Mouse (Mus musculus) testis, adult 2 months (tissue): ENCODE data around the gene 4930447C04Rik.

Source experiments
- CTCF ChIP-seq: fragments of 200-500 bp; IDR thresholded peaks from 2 replicates; pipeline ENCODE4 v1.5.1; 2012; ENCODE audit warnings: low read depth, mild to moderate bottlenecking, inconsistent platforms, low read length, moderate library complexity; ENCODE audit not compliant: control insufficient read depth, insufficient read depth, insufficient replicate concordance
- POLR2A ChIP-seq: fragments of 200-500 bp; IDR thresholded peaks from 2 replicates; pipeline ENCODE4 v1.6.1; 2012; ENCODE audit warnings: low read depth, mild to moderate bottlenecking, inconsistent platforms, low read length, moderate library complexity; ENCODE audit not compliant: control insufficient read depth

DNA sequence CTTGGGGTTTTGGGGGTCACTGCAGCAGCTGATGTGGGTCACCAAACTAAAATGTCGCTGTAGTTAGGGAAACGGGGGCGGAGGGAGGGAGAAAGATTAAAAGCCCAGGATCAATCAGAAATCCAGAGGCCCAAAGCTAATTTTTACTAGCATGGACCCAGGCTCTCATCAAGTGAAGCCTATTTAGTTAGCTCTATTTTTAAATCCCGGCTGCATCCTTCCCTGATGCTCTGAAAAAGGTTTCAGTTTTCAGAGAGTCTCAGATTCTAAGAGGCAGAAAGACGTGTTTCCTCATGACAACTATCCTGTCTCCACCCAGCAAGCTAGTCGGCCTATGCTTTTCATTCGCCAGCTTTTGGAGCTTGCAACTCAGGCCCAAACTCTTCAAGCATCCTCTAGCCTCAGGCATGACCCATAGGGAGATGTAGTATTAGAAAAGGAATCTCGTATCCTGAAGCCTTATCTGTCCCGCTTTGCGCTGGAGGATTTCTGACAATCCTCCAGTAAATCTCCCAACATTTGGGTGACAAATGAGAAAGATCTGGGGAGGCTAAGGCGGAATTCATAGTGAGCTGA lies 336 bp upstream of the 4930447C04Rik start:
- TF ChIP-seq POLR2A: no peak
- no peak for TF ChIP-seq CTCF
